ENCODE assay signal across 8 mouse cellular contexts in genomic region chr10:87552726-87553125, GRCm38 (mm10). TPM values are rescaled to one million over a fixed set of nuclear protein-coding genes. Genes with fewer than 3 reads are reported as not detected.
A peak's percentile ranks its signal among the peaks of the same experiment; 100 is the strongest.
DNase-seq lines count a peak whose midpoint lies in the region; ATAC-seq and TF ChIP-seq lines count a peak whose summit lies in the region.

No protein-coding gene starts in this region.

- H3K4me2 ChIP-seq in embryonic facial prominence, embryonic 14.5 days (ENCODE audit: low read depth, low read length), result no peak overlapping the region
- H3K4me2 ChIP-seq in lung, embryonic 16.5 days (ENCODE audit: low read depth, low read length), result no peak overlapping the region

- no peaks in the 10 kb centered on the region for H3K4me1 ChIP-seq in embryonic facial prominence, embryonic 14.5 days (ENCODE audit: control insufficient read depth, insufficient read depth, low read length)
- no peaks in the 10 kb centered on the region for H3K4me1 ChIP-seq in lung, embryonic 16.5 days (replicated peaks; ENCODE audit: control insufficient read depth, insufficient read depth, low read length)

- no peaks in the 10 kb centered on the region for H3K27me3 ChIP-seq in embryonic facial prominence, embryonic 14.5 days (replicated peaks; ENCODE audit: control insufficient read depth, insufficient read depth, low read length)
- H3K27me3 ChIP-seq in lung, embryonic 16.5 days (ENCODE audit: control insufficient read depth, insufficient read depth, low read depth, low read length), result no peaks in the 10 kb centered on the region

- H3K27ac ChIP-seq in embryonic facial prominence, embryonic 14.5 days (replicated peaks; ENCODE audit: low read depth, low read length), result no peak overlapping the region
- no peak overlapping the region for H3K27ac ChIP-seq in layer of hippocampus, adult 2 months
- no peak overlapping the region for H3K27ac ChIP-seq in lung, embryonic 16.5 days (ENCODE audit: low read length)

- peak; percentile 60 for ATAC-seq in embryonic facial prominence, embryonic 14.5 days (ENCODE audit: low read depth)
- ATAC-seq in hematopoietic stem cell, adult 5-6 weeks (replicated peaks in 1 of 2; ENCODE audit: insufficient read depth in 1 of 2, low FRiP score in 2 of 2, low TSS enrichment in 1 of 2, low read depth in 1 of 2, poor library complexity in 2 of 2, severe bottlenecking in 2 of 2), result peak; percentile 90 to 91
- 0 out of 2 replicates have a peak, but pooled peaks have one; percentile 15 for ATAC-seq in lung, embryonic 16.5 days (ENCODE audit: low read depth)

- no peaks in the 10 kb centered on the region for H3K9me3 ChIP-seq in embryonic facial prominence, embryonic 14.5 days (ENCODE audit: control insufficient read depth, low read length)
- no peaks in the 10 kb centered on the region for H3K9me3 ChIP-seq in lung, embryonic 16.5 days (ENCODE audit: control insufficient read depth, low read length)

- TF ChIP-seq CTCF in layer of hippocampus, adult 2 months (conservative IDR thresholded peaks at IDR 0.05), result peak; percentile 98

- no peak overlapping the region for H3K9ac ChIP-seq in embryonic facial prominence, embryonic 14.5 days (ENCODE audit: low read depth, low read length)
- H3K9ac ChIP-seq in lung, embryonic 16.5 days (ENCODE audit: low read length), result no peak overlapping the region

- WGBS in embryonic facial prominence, embryonic 14.5 days, result 32% methylated on average over 8 of the region's 8 CpGs
- 32% methylated on average over 8 of the region's 8 CpGs for WGBS in lung, embryonic 16.5 days

- H3K36me3 ChIP-seq in embryonic facial prominence, embryonic 14.5 days (ENCODE audit: control insufficient read depth, insufficient read depth, low read length), result no peaks in the 10 kb centered on the region
- no peaks in the 10 kb centered on the region for H3K36me3 ChIP-seq in lung, embryonic 16.5 days (ENCODE audit: control insufficient read depth, insufficient read depth, low read length)

- DNase-seq in gastrocnemius, adult 18-20 months (ENCODE audit: low spot score), result peak; percentile 49
- no peak for DNase-seq in gastrocnemius, postnatal 25 days
- peak; percentile 27 to 51 for DNase-seq in adrenal gland, postnatal 36 days
- DNase-seq in embryonic facial prominence, embryonic 14.5 days (ENCODE audit: low spot score), result peak; percentile 70
- peak; percentile 70 for DNase-seq in layer of hippocampus, adult 2 months (ENCODE audit: low spot score in 2 of 2)
- peak; percentile 37 for DNase-seq in retina, adult 2 months (ENCODE audit: low read depth, low spot score)

- 0 out of 2 replicates have a peak overlapping the region, but pooled peaks have one; percentile 5 for H3K4me3 ChIP-seq in embryonic facial prominence, embryonic 14.5 days (ENCODE audit: low read depth, low read length)
- peak overlapping the region; percentile 41 for H3K4me3 ChIP-seq in layer of hippocampus, adult 2 months
- H3K4me3 ChIP-seq in lung, embryonic 16.5 days (ENCODE audit: low read length), result no peak overlapping the region

RNA-seq across cellular contexts. Expression of gene Pah, which starts 31.1 kb away (rescaled TPM):
- total RNA-seq in gastrocnemius, adult 18-20 months (2021), result under 1 TPM; 0.12 to 0.14 TPM
- not detected for total RNA-seq in gastrocnemius, postnatal 25 days (2021)
- 1 to 10 TPM in 1 of 2 experiments, not detected in 1; 1.1 TPM for total RNA-seq in adrenal gland, postnatal 36 days (2021)
- not detected in 2 replicates for polyA plus RNA-seq in embryonic facial prominence, embryonic 14.5 days (2014; fragmentation: Nextera tagmentation; extraction: Ambion mirVana)
- total RNA-seq in hematopoietic stem cell, adult 5-6 weeks (2017), result not detected in 2 replicates
- not detected for total RNA-seq in layer of hippocampus, adult 2 months (2021)
- polyA plus RNA-seq in lung, embryonic 16.5 days (2015; fragmentation: Nextera tagmentation; extraction: Ambion mirVana), result 0.16 and 0.73 TPM in 2 replicates

RNA-seq across cellular contexts. Expression of gene Ascl1, which starts 59.3 kb away (rescaled TPM):
- not detected for total RNA-seq in gastrocnemius, adult 18-20 months (2021)
- total RNA-seq in gastrocnemius, postnatal 25 days (2021), result not detected
- total RNA-seq in adrenal gland, postnatal 36 days (2021), result 1 to 10 TPM; 1.1 to 1.6 TPM
- 2.4 and 2.9 TPM in 2 replicates for polyA plus RNA-seq in embryonic facial prominence, embryonic 14.5 days (2014; fragmentation: Nextera tagmentation; extraction: Ambion mirVana)
- not detected in 2 replicates for total RNA-seq in hematopoietic stem cell, adult 5-6 weeks (2017)
- total RNA-seq in layer of hippocampus, adult 2 months (2021), result 1 to 10 TPM; 6.0 to 6.9 TPM
- 0.75 and 0.99 TPM in 2 replicates for polyA plus RNA-seq in lung, embryonic 16.5 days (2015; fragmentation: Nextera tagmentation; extraction: Ambion mirVana)

Comparison
In these comparisons a context has a peak if more than half of its experiments do, and no peak if none do; other contexts are left out.
1. ATAC-seq: peak in every context shown above with its lines; median percentile 90 in hematopoietic stem cell, adult 5-6 weeks; 60 in embryonic facial prominence, embryonic 14.5 days; 15 in lung, embryonic 16.5 days.